Mouse (Mus musculus): ENCODE results near the gene Cryba1.
"Not testable (repeated sequence)": the region's sequence is repeated elsewhere in the genome, so short reads cannot be mapped to it uniquely, and the experiment has no call there.

DNA sequence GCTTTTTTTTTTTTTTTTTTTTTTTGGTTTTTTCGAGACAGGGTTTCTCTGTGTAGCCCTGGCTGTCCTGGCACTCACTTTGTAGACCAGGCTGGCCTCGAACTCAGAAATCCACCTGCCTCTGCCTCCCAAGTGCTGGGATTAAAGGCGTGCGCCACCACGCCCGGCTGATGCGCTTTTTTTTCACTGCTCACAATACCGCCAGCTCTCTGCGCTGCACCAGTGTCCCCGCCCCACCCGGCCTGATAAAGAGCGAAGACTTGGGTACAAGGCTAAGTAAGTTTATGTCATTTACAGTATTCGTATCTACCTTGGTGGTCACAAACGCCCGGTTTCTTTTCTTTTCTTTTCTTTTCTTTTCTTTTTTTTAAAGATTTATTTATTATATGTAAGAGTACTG lies 22.0 kb upstream of the Cryba1 start:
- not testable (repeated sequence) for TF ChIP-seq CTCF (IDR thresholded peaks at IDR 0.05; ENCODE audit: borderline replicate concordance, extremely low read depth, insufficient read depth, insufficient read length); POLR2A (IDR thresholded peaks at IDR 0.05; ENCODE audit: borderline replicate concordance, extremely low read depth, insufficient read depth, insufficient read length, poor library complexity, severe bottlenecking)
